Mouse (Mus musculus) kidney, postnatal 14 days (tissue): Measurements from ENCODE around the gene Fkrp.

ENCODE experiments used
- DNase-seq: peaks from one replicate; pipeline ENCODE4 v3.0.0; 2022; ENCODE audit warnings: mixed read lengths

Fkrp gene

DNA sequence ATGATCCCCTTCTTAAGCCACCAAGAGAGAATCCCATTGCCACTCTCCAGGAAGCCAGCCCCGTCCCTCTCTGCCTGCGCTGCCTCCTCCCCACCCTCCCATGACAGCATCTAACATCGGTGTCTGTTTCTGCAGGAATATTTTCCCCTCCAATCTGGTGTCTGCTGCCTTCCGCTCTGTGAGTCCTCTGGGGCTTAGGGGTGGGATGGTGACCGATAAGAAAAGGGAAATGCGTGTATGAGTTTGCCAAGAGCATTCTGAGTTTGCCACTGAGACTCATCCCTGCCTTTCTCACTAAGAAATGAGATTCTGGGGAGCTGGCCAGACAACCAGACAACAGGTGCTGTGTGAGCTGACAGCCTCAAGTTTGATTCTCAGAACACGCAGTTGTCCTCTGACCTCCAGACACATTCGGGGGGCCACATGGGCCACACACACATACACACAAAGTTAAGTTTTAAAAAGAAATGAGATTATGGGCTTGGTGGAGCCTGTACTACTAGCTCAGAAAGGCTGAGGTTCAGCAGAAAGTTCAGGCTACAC, 30.9 kb downstream of the Fkrp start:
- no peak for DNase-seq

DNA sequence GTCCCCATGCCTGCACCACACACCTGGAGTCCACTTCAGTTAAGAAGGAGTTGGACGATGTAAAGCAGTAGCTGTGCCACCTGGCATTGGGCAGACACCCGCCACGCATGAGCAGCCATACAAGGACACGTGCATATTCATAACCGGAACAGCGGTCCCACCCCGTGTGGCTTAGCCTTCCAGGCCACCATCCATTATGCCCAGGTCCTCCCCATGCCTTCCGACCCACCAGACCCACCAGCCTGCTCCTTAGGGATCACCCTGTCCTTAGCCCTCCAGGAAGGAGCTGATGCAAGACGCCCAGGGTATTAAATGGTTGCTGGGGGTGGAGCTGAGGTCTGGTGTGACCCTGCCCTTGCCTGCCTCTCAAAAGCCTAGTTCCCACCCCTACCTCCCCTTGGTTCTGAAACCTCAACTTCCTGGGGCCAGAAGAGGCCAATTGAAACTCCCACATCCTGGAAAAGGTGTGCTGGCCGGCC, 32.0 kb downstream of the Fkrp start:
- peak; percentile 73 for DNase-seq

DNA sequence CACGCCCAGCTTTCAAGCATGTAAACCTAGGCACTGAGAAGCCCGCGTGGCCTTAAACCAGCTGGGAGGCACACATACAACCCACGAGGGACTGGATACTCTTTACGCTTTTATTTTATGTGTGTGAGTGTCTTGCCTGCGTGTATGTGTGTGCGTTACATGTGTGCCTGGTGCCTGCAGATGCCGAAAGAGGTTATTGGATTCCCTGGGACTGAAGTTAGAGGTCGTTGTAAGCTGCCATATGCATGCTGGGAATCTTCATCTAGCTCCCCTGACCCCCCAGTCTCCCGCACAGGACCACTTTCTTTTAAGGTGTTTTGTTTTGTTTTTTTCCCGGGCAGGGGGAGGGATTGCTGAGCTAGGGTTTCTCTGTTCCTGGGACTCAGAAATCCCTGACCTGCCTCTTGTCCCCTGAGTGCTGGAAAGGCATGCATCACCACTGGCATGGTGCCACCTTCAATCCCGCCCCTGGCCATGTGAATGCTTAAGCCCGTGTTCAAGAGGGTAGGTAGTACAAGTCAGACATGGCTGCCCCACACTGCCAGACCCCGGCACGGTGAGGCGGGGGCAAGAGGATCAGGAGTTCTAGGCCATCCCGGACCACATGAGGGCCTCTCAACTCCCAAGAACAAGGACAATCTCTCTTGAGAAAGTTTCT, 32.6 kb downstream of the Fkrp start:
- peak; percentile 90 for DNase-seq

DNA sequence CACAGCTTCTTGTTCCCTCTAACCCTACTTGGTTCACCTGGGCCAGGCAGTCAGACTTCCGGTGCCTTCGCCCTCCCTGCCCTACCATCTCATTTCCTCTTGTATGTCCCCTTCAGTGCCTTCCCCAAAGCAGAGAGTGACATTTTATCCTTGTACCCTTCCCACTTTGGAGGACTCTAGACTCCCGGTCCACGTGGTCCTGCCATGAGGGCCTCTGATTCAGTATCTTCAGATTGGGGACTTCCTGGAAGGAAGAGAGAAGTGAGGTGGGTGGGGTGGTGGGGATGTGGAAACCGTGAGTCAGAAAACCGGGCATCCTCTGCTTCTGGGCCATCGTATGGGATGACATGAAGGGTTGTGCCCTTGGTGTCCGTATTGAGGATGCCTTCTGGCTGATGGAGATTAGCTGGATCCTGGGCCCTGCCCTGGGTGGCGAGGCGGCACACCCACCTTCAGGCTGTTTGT, 33.3 kb downstream of the Fkrp start:
- peak; percentile 11 for DNase-seq

DNA sequence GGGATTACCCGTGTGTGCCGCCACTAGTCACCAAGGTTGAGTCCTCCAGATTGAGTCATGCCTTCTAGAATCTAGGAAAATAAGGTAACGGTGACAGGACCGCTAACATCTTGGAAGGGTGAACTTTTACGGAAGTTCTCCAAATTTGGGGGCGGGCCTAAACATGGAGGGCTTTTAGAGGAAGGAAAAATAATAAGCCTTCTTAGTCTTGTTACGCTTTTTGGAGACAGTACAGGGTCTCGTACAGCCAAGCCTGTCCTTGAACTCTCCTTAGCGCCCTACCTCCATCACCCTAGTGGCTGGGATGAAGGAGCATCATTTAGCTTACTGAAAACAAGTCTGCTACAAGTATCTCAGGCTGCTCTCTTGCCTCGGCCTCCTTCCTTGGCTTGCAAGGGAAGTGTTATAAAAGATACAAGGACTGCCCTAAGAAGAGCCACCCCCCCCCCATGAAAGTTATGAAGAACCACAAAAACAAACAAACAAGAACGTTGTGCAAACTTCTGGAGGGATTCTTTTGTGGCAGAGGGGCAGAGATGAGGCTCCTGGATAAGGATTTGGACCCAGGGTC, 33.9 kb downstream of the Fkrp start:
- no peak for DNase-seq

DNA sequence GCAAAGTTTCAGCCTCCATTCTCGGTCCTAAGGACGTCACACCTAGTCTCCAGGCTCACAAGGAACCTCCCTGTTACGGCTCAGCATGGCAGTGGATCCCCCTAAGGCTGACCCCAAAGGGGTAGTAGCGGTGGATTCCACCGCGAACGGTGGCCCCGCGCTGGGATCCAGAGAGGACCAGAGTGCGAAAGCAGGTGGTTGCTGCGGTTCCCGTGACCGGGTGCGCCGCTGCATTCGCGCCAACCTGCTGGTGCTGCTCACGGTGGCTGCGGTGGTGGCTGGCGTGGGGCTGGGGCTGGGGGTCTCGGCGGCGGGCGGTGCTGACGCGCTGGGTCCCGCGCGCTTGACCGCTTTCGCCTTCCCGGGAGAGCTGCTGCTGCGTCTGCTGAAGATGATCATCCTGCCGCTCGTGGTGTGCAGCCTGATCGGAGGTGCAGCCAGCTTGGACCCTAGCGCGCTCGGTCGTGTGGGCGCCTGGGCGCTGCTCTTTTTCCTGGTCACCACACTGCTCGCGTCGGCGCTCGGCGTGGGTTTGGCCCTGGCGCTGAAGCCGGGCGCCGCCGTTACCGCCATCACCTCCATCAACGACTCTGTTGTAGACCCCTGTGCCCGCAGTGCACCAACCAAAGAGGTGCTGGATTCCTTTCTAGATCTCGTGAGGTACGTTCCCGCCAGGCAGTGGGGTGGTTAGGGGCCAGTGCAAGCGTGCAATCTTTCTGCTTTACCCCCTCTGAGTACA, 34.5 kb downstream of the Fkrp start:
- peak; percentile 48 for DNase-seq

DNA sequence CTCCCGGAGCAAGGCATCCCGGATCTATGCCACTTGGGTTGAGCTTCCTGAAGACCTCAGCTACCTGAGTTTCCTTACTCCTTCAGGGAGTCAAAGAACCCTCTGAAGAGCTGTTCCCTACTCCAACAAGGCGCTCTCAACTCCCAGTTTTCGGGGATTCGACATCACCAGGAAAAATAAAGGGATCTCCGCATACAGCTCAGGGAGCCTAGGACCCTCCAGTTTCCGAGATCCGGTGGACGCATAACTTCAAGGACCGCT, 35.0 kb downstream of the Fkrp start:
- DNase-seq, result no peak

DNA sequence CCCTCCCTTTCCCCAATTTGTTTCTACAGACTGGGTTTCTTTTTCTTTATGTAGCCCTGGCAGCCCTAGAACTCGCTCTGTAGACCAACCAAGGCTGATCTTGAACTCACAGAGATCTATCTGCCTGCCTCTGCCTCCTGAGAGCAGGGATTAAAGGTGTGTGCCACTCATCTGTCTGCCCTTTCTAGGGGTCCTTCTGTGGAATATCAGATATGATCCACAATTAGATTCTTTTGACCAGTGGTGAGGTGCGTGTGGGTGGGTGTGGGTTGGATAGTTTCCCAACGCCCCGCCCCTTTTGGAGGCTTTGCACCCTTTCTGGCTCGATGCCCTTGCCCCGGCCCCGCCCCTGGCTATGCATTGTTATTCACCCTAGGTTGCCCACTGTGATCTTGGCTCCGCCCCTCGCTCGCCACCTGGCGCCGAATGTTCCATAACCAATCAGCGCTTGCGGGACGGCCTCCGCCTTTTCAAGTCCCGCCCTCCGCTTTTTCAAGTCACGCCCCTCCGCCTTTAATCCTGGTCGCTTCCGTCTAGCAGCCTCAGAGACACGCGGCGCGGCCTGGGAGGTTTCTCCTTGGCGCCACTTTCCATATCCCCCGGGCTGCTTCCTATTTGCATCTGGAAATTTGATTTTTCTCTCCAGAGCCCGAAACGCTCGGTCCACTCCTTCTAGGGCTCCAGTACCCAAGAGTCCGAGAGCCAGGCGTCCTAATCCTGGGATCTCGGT, 35.5 kb downstream of the Fkrp start, which contains the start of gene Slc1a5:
Gene Slc1a5 (plus strand): TSS at position 516 of the 730 bp plus-strand sequence.
- DNase-seq, result peak; percentile 96

DNA sequence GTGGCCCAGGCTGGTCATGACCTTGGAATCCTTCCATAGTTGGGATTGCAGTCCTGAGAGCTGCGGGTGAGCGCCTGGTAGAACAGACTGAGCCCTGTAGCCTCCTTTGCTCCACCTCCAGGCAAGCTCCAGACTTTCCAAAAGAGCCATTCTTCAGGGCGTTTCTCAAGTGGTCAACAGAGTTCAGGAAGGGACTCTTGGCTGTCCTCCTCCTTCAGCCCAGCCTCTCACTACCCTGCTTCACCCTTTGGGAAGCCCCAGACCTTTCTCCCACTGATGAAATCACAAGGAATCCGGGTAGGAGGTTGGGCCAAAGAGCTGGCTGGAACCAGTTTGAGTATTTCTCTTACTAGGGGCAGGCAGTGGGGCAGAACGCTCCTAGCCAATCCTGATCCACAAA, 36.5 kb downstream of the Fkrp start:
- DNase-seq, result peak; percentile 74

DNA sequence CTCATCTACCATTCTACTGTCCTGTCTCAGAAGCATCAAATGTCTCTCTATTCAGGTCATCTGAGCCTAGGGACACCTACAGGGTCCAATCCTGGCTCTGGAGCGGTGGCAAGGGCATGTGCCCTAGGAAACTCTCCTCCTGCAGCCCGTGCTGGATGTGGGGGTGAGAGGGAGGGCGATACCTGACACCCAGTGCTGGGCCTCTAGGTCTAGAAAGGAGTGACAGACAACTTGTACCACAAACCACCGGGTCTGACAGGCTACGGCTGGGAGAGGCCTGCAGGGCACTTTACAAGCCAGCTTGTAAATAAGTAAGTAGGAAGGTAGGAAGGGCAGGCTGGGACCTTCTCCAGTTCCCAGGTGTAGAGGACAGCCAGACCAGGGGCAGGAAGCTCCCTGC, 40.6 kb downstream of the Fkrp start:
- DNase-seq, result peak; percentile 38

DNA sequence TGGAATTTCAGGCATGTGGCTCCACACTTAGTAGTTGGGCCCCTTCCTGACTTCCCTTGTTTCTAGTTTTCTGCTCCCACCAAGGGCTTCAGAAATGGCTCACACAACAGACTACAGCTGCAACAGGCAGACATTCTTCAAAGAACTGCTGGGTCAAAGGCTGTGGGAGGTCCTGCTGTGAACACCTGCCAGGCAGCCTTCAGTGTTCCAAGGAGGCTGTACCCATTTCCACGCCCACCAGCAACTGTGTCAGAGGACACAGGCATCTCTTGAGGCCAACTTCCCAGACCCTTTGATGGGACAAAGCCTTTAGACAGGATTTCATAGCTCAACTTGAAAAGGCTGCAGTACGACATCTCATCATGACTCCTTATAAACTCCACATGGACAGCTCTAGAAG, 50.1 kb downstream of the Fkrp start:
- DNase-seq, result no peak

DNA sequence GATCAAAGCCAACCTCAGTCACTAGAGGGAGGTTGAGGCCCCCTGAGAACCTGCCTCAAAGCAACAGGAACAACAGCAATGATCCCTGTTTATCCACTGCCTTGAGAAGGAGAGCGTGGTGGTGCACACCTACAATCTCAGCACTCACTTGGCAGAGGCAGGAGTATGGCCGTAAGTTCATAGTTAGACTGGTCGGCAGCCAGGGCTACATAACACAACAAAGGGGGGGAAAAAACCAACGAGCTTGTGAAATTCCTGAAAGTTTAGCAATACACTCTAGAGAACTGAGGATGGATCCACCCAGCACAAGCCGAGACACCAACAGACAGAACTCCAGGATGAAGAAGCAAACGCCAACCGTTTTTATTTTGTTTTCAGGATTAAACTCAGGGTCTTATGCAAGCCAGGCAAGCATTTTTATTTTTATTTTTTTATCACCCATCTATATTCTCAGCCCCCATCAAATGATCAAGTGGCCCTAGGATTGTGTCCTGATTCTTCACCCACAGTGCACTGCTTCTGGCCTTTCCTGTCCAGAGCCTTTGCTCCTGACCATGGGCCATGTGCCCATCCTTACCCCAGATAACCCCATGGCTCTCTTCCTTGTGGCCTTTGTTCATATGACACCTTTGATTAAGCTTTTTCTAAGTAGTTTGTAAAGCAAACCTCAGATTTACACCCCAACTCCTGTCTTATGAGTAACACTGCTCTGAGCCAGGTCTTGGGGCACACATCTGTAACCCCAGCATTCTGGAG, 52.9 kb downstream of the Fkrp start:
- no peak for DNase-seq

DNA sequence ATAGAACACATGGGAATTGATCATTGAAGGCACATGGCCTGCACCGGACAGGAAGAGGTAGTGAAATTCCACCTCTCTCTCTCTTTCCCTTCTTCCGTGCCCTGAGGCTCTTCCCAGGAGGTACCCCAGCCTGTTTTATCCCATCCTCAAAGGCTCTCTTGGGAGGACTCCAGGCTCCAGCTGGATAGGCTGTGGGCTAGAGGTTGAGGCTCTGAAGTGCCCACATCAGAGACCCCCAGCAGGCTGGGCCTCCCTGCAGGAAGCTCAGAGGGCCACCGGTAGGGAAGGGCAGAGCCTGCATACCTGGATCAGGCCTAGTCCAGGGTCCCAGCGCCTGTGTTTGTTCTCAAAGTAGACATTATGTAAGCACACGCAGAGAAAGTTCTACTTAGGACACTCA, 54.9 kb downstream of the Fkrp start:
- DNase-seq, result no peak

DNA sequence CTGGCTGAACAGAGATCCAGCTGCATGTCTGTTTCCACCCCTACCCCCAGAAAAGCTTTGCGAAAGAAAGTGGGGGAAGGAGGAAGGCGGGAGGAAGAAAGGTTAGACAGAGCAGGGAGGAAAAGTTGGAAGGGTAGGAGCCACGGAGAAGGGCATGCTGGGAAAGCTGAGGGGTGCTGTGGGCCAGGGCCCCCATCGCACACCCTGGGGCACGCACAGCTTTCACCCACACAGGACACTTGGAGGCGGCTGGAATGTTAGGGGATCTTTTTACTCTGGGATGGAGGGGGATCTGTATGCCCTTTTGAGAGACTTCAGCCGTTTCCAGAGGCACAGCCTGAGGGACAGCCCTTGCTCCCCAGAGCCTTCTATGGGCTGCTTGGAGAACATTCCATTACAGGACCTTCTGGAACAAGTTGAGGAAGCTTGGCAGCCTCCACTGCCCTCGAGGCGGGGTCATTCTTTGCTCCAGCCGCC, 55.5 kb downstream of the Fkrp start:
- peak; percentile 84 for DNase-seq

DNA sequence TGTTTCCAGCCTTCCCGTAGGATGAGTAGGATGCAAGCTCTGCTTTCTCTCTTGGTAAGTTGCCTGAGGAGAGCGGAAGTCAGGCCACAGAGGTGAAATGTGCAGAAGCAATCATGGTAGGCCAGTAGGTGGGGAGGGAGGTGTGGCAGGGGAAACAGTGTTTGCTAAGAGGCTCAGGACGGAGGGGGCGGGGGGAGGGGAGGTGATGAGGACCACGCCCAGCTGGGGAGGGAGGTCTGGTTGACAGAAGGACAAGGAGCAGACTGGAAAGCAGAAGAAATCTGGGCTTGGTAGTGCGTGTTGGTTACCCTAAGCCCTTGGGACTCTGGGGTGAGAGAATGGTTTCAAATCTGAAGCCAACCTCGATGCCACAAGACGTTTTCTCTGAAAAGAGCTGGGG, 56.2 kb downstream of the Fkrp start:
- peak; percentile 67 for DNase-seq
